Mouse (Mus musculus): ENCODE measurements at regions not wholly inside any gene's neighbourhood (a gene's known extent, or its start where the extent isn't known, plus 50 kb on each side); places are given as distances from the start of the nearest gene placed in this dataset.

GRCm38 (mm10) chr17:47249176-47249575 is 119.5 kb upstream of the Mrps10 start:
- TF ChIP-seq ZC3H11A (IDR thresholded peaks at IDR 0.05; ENCODE audit: low read depth, low read length) = no peak
- no peak for TF ChIP-seq USF1 (IDR thresholded peaks at IDR 0.05; ENCODE audit: low read depth, low read length)
- TF ChIP-seq POLR2AphosphoS2 (IDR thresholded peaks at IDR 0.05; ENCODE audit: low read depth, low read length) = no peak
- no peak for TF ChIP-seq ZKSCAN1 (IDR thresholded peaks at IDR 0.05; ENCODE audit: borderline replicate concordance, low read depth, low read length)
- no peak for TF ChIP-seq ZMIZ1 (IDR thresholded peaks at IDR 0.05; ENCODE audit: low read depth, low read length)
- no peak for TF ChIP-seq MAZ (IDR thresholded peaks at IDR 0.05; ENCODE audit: low read depth, low read length)
- no peak for TF ChIP-seq MEF2A (IDR thresholded peaks at IDR 0.05; ENCODE audit: borderline replicate concordance, low read depth, low read length)
- no peak for TF ChIP-seq JUND (conservative IDR thresholded peaks at IDR 0.05; ENCODE audit: low read depth, low read length)
- TF ChIP-seq USF2 (conservative IDR thresholded peaks at IDR 0.05; ENCODE audit: low read depth, low read length) = no peak
- TF ChIP-seq PAX5 (IDR thresholded peaks at IDR 0.05; ENCODE audit: low read length) = no peak
- no peak for TF ChIP-seq EP300 (IDR thresholded peaks at IDR 0.05; ENCODE audit: low read length)
- no peak for TF ChIP-seq MXI1 (IDR thresholded peaks at IDR 0.05; ENCODE audit: low read depth, low read length)
- no peak for TF ChIP-seq CTCF (conservative IDR thresholded peaks at IDR 0.05 in 1 of 2, IDR thresholded peaks at IDR 0.05 in 1 of 2; ENCODE audit: low read depth in 2 of 2, low read length in 2 of 2)
- TF ChIP-seq NELFE (IDR thresholded peaks at IDR 0.05; ENCODE audit: low read depth, low read length) = no peak
- no peak for TF ChIP-seq MYC (IDR thresholded peaks at IDR 0.05; ENCODE audit: low read depth, low read length)
- no peak for TF ChIP-seq JUN (IDR thresholded peaks at IDR 0.05; ENCODE audit: insufficient read depth, low read depth, low read length)
- TF ChIP-seq TBP (conservative IDR thresholded peaks at IDR 0.05; ENCODE audit: low read depth, low read length) = no peak
- Histone ChIP-seq H3K9me3 (replicated peaks; ENCODE audit: low read length) (no peaks in the 10 kb centered on the region), H3K9ac (ENCODE audit: insufficient read depth, low read depth) (no peak overlapping the region), H3K79me2 (replicated peaks; ENCODE audit: control insufficient read depth, extremely low read depth, insufficient read depth, poor library complexity, severe bottlenecking) (no peaks in the 10 kb centered on the region), H3K27me3 (replicated peaks) (no peaks in the 10 kb centered on the region), H3K4me2 (ENCODE audit: insufficient read depth, low read depth, poor library complexity, severe bottlenecking) (no peak overlapping the region), H3K27ac (ENCODE audit: insufficient read depth, low read depth) (no peak overlapping the region), H3K4me3 (replicated peaks in 1 of 3; ENCODE audit: low read depth in 2 of 3, low read length in 2 of 3, poor library complexity in 1 of 3) (no peak overlapping the region), H3K36me3 (replicated peaks in 1 of 2; ENCODE audit: control insufficient read depth in 1 of 2, insufficient read depth in 1 of 2, low read length in 1 of 2) (peaks cover 0 to 12% of the 10 kb centered on the region in 2 experiments), H3K4me1 (ENCODE audit: control insufficient read depth in 1 of 2, insufficient read depth in 2 of 2) (peaks cover 0 to 15% of the 10 kb centered on the region in 2 experiments; a peak in 2 of 4 replicates)
- no peak for DNase-seq (ENCODE audit: extremely low read depth)
- in situ Hi-C loops (cut with MboI; ENCODE audit: low pct_ligation_motif_present, low pct_unique_long_range_greater_than_20kb, low sequenced_read_pairs) = no loop called here
- dilution Hi-C loops (cut with MboI; ENCODE audit: extremely low pct_ligation_motif_present, extremely low pct_unique_long_range_greater_than_20kb, low sequenced_read_pairs) = no loop called here

GRCm38 (mm10) chr17:47248053-47248452 is 120.6 kb upstream of the Mrps10 start:
- no peaks in the 10 kb centered on the region for H3K27me3 ChIP-seq (replicated peaks)
- dilution Hi-C loops (cut with MboI; ENCODE audit: extremely low pct_ligation_motif_present, extremely low pct_unique_long_range_greater_than_20kb, low sequenced_read_pairs) (no loop called here), in situ Hi-C loops (cut with MboI; ENCODE audit: low pct_ligation_motif_present, low pct_unique_long_range_greater_than_20kb, low sequenced_read_pairs) (no loop called here)
- H3K79me2 ChIP-seq (replicated peaks; ENCODE audit: control insufficient read depth, extremely low read depth, insufficient read depth, poor library complexity, severe bottlenecking) = no peaks in the 10 kb centered on the region
- TF ChIP-seq ZC3H11A (IDR thresholded peaks at IDR 0.05; ENCODE audit: low read depth, low read length) (no peak), ETS1 (conservative IDR thresholded peaks at IDR 0.05; ENCODE audit: low read depth, low read length) (no peak), PAX5 (IDR thresholded peaks at IDR 0.05; ENCODE audit: low read length) (no peak), MXI1 (IDR thresholded peaks at IDR 0.05; ENCODE audit: low read depth, low read length) (no peak), CTCF (conservative IDR thresholded peaks at IDR 0.05 in 1 of 2, IDR thresholded peaks at IDR 0.05 in 1 of 2; ENCODE audit: low read depth in 2 of 2, low read length in 2 of 2) (no peak), NELFE (IDR thresholded peaks at IDR 0.05; ENCODE audit: low read depth, low read length) (no peak), MEF2A (IDR thresholded peaks at IDR 0.05; ENCODE audit: borderline replicate concordance, low read depth, low read length) (no peak), USF1 (IDR thresholded peaks at IDR 0.05; ENCODE audit: low read depth, low read length) (no peak), SMC3 (IDR thresholded peaks at IDR 0.05; ENCODE audit: low read depth, low read length) (no peak), MAFK (IDR thresholded peaks at IDR 0.05; ENCODE audit: insufficient replicate concordance, low read length) (no peak), RCOR1 (conservative IDR thresholded peaks at IDR 0.05; ENCODE audit: low read depth, low read length) (no peak), CHD1 (IDR thresholded peaks at IDR 0.05; ENCODE audit: low read depth, low read length) (no peak), ELF1 (IDR thresholded peaks at IDR 0.05; ENCODE audit: low read depth, low read length) (no peak), NRF1 (IDR thresholded peaks at IDR 0.05; ENCODE audit: low read depth, low read length) (no peak)
- H3K4me3 ChIP-seq (replicated peaks in 1 of 3; ENCODE audit: low read depth in 2 of 3, low read length in 2 of 3, poor library complexity in 1 of 3) = no peak overlapping the region
- DNase-seq (ENCODE audit: extremely low read depth) = no peak
- no peak overlapping the region for H3K9ac ChIP-seq (ENCODE audit: insufficient read depth, low read depth)
- H3K27ac ChIP-seq (ENCODE audit: insufficient read depth, low read depth) = no peak overlapping the region
- peaks cover 0 to 15% of the 10 kb centered on the region in 2 experiments for H3K36me3 ChIP-seq (replicated peaks in 1 of 2; ENCODE audit: control insufficient read depth in 1 of 2, insufficient read depth in 1 of 2, low read length in 1 of 2)
- H3K9me3 ChIP-seq (replicated peaks; ENCODE audit: low read length) = no peaks in the 10 kb centered on the region
- H3K4me2 ChIP-seq (ENCODE audit: insufficient read depth, low read depth, poor library complexity, severe bottlenecking) = no peak overlapping the region
- H3K4me1 ChIP-seq (ENCODE audit: control insufficient read depth in 1 of 2, insufficient read depth in 2 of 2) = peaks cover 0 to 15% of the 10 kb centered on the region in 2 experiments; a peak in 2 of 4 replicates

Measured in CH12.LX (cell line).